Mouse (Mus musculus) C2C12 (cell line): ENCODE data around the gene Tenm2. TPM values are rescaled to one million over a fixed set of nuclear protein-coding genes. Genes with fewer than 3 reads are reported as not detected.

ENCODE experiments used
- H3K27me3 ChIP-seq: one replicate; pipeline ENCODE4 v1.6.1; 2011; ENCODE audit not compliant: control insufficient read depth, insufficient read depth, insufficient read length
- H3K36me3 ChIP-seq: one replicate; pipeline ENCODE4 v1.6.1; 2011; ENCODE audit not compliant: control insufficient read depth, insufficient read depth
- H3K4me3 ChIP-seq: one replicate; pipeline ENCODE4 v1.5.1; 2011; ENCODE audit warnings: mild to moderate bottlenecking, control low read depth; ENCODE audit not compliant: poor library complexity, insufficient read depth, severe bottlenecking
- H3K79me2 ChIP-seq: one replicate; pipeline ENCODE4 v1.6.1; 2011; ENCODE audit not compliant: control insufficient read depth, insufficient read depth
- H3K79me3 ChIP-seq: one replicate; pipeline ENCODE4 v1.6.1; 2011; ENCODE audit warnings: low read depth, control low read depth
- H3ac ChIP-seq: one replicate; pipeline ENCODE3; 2011; ENCODE audit warnings: low read depth; ENCODE audit not compliant: control insufficient read depth, insufficient read length
- CEBPB ChIP-seq: IDR thresholded peaks from one replicate; pipeline ENCODE4 v1.6.1; 2011; ENCODE audit warnings: low read depth, mild to moderate bottlenecking, control low read depth, moderate library complexity
- CTCF ChIP-seq: IDR thresholded peaks from one replicate; pipeline ENCODE4 v1.5.1; 2011; ENCODE audit not compliant: control insufficient read depth, insufficient read depth, insufficient read length
- FOSL1 ChIP-seq: IDR thresholded peaks from one replicate; pipeline ENCODE4 v1.8.0; 2011; ENCODE audit warnings: mild to moderate bottlenecking, low read length; ENCODE audit not compliant: poor library complexity, insufficient read depth, severe bottlenecking
- MAX ChIP-seq: IDR thresholded peaks from one replicate; pipeline ENCODE4 v1.6.1; 2011; ENCODE audit warnings: mild to moderate bottlenecking, control low read depth
- MYOD1 ChIP-seq: IDR thresholded peaks from one replicate; pipeline ENCODE4 v1.6.1; 2011; ENCODE audit warnings: low read depth; ENCODE audit not compliant: control insufficient read depth, insufficient read length
- MYOG ChIP-seq: IDR thresholded peaks from one replicate; pipeline ENCODE4 v1.6.1; 2011; ENCODE audit not compliant: control insufficient read depth, insufficient read length; ENCODE audit errors: extremely low read depth
- USF1 ChIP-seq: IDR thresholded peaks from one replicate; pipeline ENCODE4 v1.6.1; 2011; ENCODE audit warnings: low read depth, mild to moderate bottlenecking, control low read depth, moderate library complexity
- polyA plus RNA-seq: library from polyadenylated mRNA; unstranded; fragments of >200 nt; fragmentation: generic; extraction: Trizol; gene quantifications from one replicate; pipeline ENCODE4 v1.2.1, GENCODE M21; 2012; ENCODE audit warnings: missing spikeins

Gene Tenm2
- polyA plus RNA-seq, 1 experiment = not detected

- H3K79me3 ChIP-seq = peaks cover 16% of the 10 kb centered on the region
- TF ChIP-seq CTCF (no peak), USF1 (no peak), MYOD1 (peak; percentile 44), MAX (no peak), MYOG (no peak), CEBPB (peak; percentile 91), FOSL1 (no peak)
- peaks cover 4% of the 10 kb centered on the region for H3K36me3 ChIP-seq
- peaks cover 69% of the 10 kb centered on the region for H3K79me2 ChIP-seq
- no peak overlapping the region for H3K4me3 ChIP-seq
- peak overlapping the region; percentile 14 for H3ac ChIP-seq
- H3K27me3 ChIP-seq = no peaks in the 10 kb centered on the region
Observed at GRCm38 (mm10) chr11:35970806-35971705, 1264.7 kb downstream of the Tenm2 start.

- Histone ChIP-seq H3ac (no peak overlapping the region), H3K4me3 (no peak overlapping the region), H3K27me3 (no peaks in the 10 kb centered on the region), H3K36me3 (no peaks in the 10 kb centered on the region), H3K79me2 (peaks cover 61% of the 10 kb centered on the region), H3K79me3 (peaks cover 17% of the 10 kb centered on the region)
- TF ChIP-seq USF1 = no peak
Observed at GRCm38 (mm10) chr11:35968291-35968690, 1267.5 kb downstream of the Tenm2 start.

- Histone ChIP-seq H3K79me2 (peaks cover 33% of the 10 kb centered on the region), H3K4me3 (no peak overlapping the region), H3K27me3 (no peaks in the 10 kb centered on the region), H3K36me3 (no peaks in the 10 kb centered on the region), H3ac (no peak overlapping the region), H3K79me3 (peaks cover 12% of the 10 kb centered on the region)
- no peak for TF ChIP-seq MYOD1
- TF ChIP-seq CTCF = no peak
- TF ChIP-seq CEBPB = no peak
Observed at GRCm38 (mm10) chr11:35963981-35964549, 1271.7 kb downstream of the Tenm2 start.

DNA sequence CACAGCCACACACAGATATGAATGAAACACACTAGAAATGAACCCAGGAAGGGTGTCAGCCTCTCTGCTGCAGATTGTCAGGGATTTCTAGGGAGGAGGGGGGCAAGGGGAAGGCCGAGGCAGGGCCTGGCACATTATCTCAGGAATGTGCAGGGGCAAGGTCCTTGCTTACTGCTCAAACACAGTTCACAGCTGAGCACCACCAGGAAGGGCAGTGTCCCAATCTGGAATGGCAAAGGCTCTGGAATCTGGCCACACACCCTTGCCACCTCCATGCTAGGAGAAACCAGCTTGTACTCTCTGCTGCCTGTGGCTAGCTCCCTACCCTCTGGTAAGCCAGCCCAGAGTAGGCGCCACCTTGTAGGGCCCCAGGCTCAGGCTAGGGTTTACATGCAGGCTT is 1272.2 kb downstream of the Tenm2 start:
- TF ChIP-seq FOSL1 (no peak), MYOG (no peak), CTCF (no peak), MYOD1 (no peak), CEBPB (no peak), MAX (no peak), USF1 (no peak)
- H3K79me3 ChIP-seq = peaks cover 10% of the 10 kb centered on the region

GRCm38 (mm10) chr11:35962431-35962830 is 1273.3 kb downstream of the Tenm2 start:
- H3ac ChIP-seq = no peak overlapping the region
- H3K27me3 ChIP-seq = no peaks in the 10 kb centered on the region
- no peak overlapping the region for H3K4me3 ChIP-seq
- TF ChIP-seq MYOD1 (no peak), USF1 (no peak), CEBPB (no peak), MYOG (no peak), MAX (no peak), FOSL1 (no peak), CTCF (no peak)
- peaks cover 7% of the 10 kb centered on the region for H3K79me3 ChIP-seq
- no peaks in the 10 kb centered on the region for H3K36me3 ChIP-seq
- H3K79me2 ChIP-seq = peaks cover 22% of the 10 kb centered on the region

More for the DNA sequence above, 1272.2 kb downstream of the Tenm2 start:
- H3K79me2 ChIP-seq = peaks cover 33% of the 10 kb centered on the region
- no peaks in the 10 kb centered on the region for H3K36me3 ChIP-seq
- H3K4me3 ChIP-seq = no peak overlapping the region
- H3ac ChIP-seq = no peak overlapping the region
- H3K27me3 ChIP-seq = no peaks in the 10 kb centered on the region

DNA sequence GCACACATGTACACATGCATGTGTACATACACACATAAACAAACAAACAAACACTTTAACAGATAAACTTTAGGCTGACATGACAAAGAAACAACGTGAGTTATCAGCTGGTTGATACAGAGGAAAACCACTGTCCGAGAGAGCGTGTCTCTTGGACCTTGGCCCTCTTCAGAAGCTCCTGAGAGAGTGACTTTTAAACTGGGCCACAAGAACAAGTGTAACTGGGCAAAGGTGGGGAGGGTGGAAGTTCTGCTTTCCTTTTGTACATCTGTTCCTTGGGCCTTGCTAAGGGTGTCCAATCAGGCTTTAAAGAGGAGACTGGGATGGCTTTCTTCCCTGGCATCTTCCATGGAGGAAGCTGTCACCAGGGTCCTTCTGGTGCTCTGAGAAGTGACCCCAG is 1276.5 kb downstream of the Tenm2 start:
- Histone ChIP-seq H3K79me3 (peaks cover 4% of the 10 kb centered on the region), H3K27me3 (no peaks in the 10 kb centered on the region), H3K36me3 (no peaks in the 10 kb centered on the region), H3ac (no peak overlapping the region), H3K79me2 (peaks cover 10% of the 10 kb centered on the region), H3K4me3 (no peak overlapping the region)
- TF ChIP-seq USF1 (no peak), CEBPB (no peak), CTCF (no peak), FOSL1 (no peak), MYOG (no peak), MAX (no peak), MYOD1 (no peak)
